Mouse (Mus musculus): Measurements from ENCODE around the gene Cops3. TPM values are rescaled to one million over a fixed set of nuclear protein-coding genes. Genes with fewer than 3 reads are reported as not detected.
A peak's percentile ranks its signal among the peaks of the same experiment; 100 is the strongest.

The Cops3 gene
- total RNA-seq, 1 experiment from 2014 or later: 202 TPM

GRCm38 (mm10) chr11:59813276-59813675 is 26.4 kb downstream of the Cops3 start:
- no peak for ATAC-seq (replicated peaks; ENCODE audit: low read depth, poor library complexity, severe bottlenecking)

GRCm38 (mm10) chr11:59811211-59811610 is 28.4 kb downstream of the Cops3 start:
- no peak for ATAC-seq (replicated peaks; ENCODE audit: low read depth, poor library complexity, severe bottlenecking)

- no peak for ATAC-seq (replicated peaks; ENCODE audit: low read depth, poor library complexity, severe bottlenecking)
Measured at GRCm38 (mm10) chr11:59810480-59811158, 29.0 kb downstream of the Cops3 start.

- peak; percentile 76 for ATAC-seq (replicated peaks; ENCODE audit: low read depth, poor library complexity, severe bottlenecking)
Measured at GRCm38 (mm10) chr11:59809670-59810474, 29.8 kb downstream of the Cops3 start, which contains the start of gene Flcn. Gene Flcn, minus strand, starts transcription at chr11:59810016.

- ATAC-seq (replicated peaks; ENCODE audit: low read depth, poor library complexity, severe bottlenecking): peak; percentile 67
Measured at GRCm38 (mm10) chr11:59809071-59809669, 30.5 kb downstream of the Cops3 start.

- ATAC-seq (replicated peaks; ENCODE audit: low read depth, poor library complexity, severe bottlenecking): no peak
Measured at GRCm38 (mm10) chr11:59808170-59808960, 31.3 kb downstream of the Cops3 start.

- no peak for ATAC-seq (replicated peaks; ENCODE audit: low read depth, poor library complexity, severe bottlenecking)
Measured at GRCm38 (mm10) chr11:59805656-59806055, 34.0 kb downstream of the Cops3 start.

- ATAC-seq (replicated peaks; ENCODE audit: low read depth, poor library complexity, severe bottlenecking): no peak
Measured at GRCm38 (mm10) chr11:59805256-59805655, 34.4 kb downstream of the Cops3 start.

- no peak for ATAC-seq (replicated peaks; ENCODE audit: low read depth, poor library complexity, severe bottlenecking)
Measured at GRCm38 (mm10) chr11:59804409-59805110, 35.1 kb downstream of the Cops3 start.

GRCm38 (mm10) chr11:59803516-59803915 is 36.1 kb downstream of the Cops3 start:
- ATAC-seq (replicated peaks; ENCODE audit: low read depth, poor library complexity, severe bottlenecking): no peak

- no peak for ATAC-seq (replicated peaks; ENCODE audit: low read depth, poor library complexity, severe bottlenecking)
Measured at GRCm38 (mm10) chr11:59801881-59802280, 37.8 kb downstream of the Cops3 start.

GRCm38 (mm10) chr11:59800412-59800811 is 39.2 kb downstream of the Cops3 start:
- ATAC-seq (replicated peaks; ENCODE audit: low read depth, poor library complexity, severe bottlenecking): no peak

- ATAC-seq (replicated peaks; ENCODE audit: low read depth, poor library complexity, severe bottlenecking): no peak
Measured at GRCm38 (mm10) chr11:59793390-59793789, 46.2 kb downstream of the Cops3 start.

GRCm38 (mm10) chr11:59789311-59789710 is 50.3 kb downstream of the Cops3 start:
- ATAC-seq (replicated peaks; ENCODE audit: low read depth, poor library complexity, severe bottlenecking): no peak

GRCm38 (mm10) chr11:59787199-59787781 is 52.3 kb downstream of the Cops3 start, which contains the start of gene Pld6:
Gene Pld6, minus strand, starts transcription at chr11:59787645.
- ATAC-seq (replicated peaks; ENCODE audit: low read depth, poor library complexity, severe bottlenecking): peak; percentile 90

GRCm38 (mm10) chr11:59786444-59787198 is 53.0 kb downstream of the Cops3 start:
- ATAC-seq (replicated peaks; ENCODE audit: low read depth, poor library complexity, severe bottlenecking): no peak

GRCm38 (mm10) chr11:59783591-59783990 is 56.0 kb downstream of the Cops3 start:
- no peak for ATAC-seq (replicated peaks; ENCODE audit: low read depth, poor library complexity, severe bottlenecking)

- no peak for ATAC-seq (replicated peaks; ENCODE audit: low read depth, poor library complexity, severe bottlenecking)
Measured at GRCm38 (mm10) chr11:59782091-59782590, 57.5 kb downstream of the Cops3 start.

Data from common myeloid progenitor, adult 5-6 weeks (primary cell).